Mouse (Mus musculus): ENCODE measurements around the gene Ercc6l2. TPM values are rescaled to one million over a fixed set of nuclear protein-coding genes. Genes with fewer than 3 reads are reported as not detected.

The Ercc6l2 gene
- polyA plus RNA-seq, 1 experiment from 2014 or later, result 25.0 TPM

GRCm38 (mm10) chr13:63936369-63936768 is 121.3 kb downstream of the Ercc6l2 start:
- H3K27me3 ChIP-seq (ENCODE audit: control insufficient read depth, insufficient read depth, low read length), result no peaks in the 10 kb centered on the region
- H3K4me3 ChIP-seq (ENCODE audit: low read depth, low read length), result no peak overlapping the region
- 89% methylated on average over 9 of the region's 9 CpGs for WGBS
- H3K9ac ChIP-seq (ENCODE audit: low read length), result no peak overlapping the region
- DNase-seq (ENCODE audit: low spot score) (no peak), ATAC-seq (ENCODE audit: insufficient read depth, low FRiP score, low TSS enrichment) (no peak)
- no peak overlapping the region for H3K4me2 ChIP-seq (ENCODE audit: low read depth)
- H3K36me3 ChIP-seq (ENCODE audit: control insufficient read depth, insufficient read depth, low read length), result no peaks in the 10 kb centered on the region
- no peaks in the 10 kb centered on the region for H3K4me1 ChIP-seq (ENCODE audit: control insufficient read depth, insufficient read depth, low read length)
- no peak overlapping the region for H3K27ac ChIP-seq (ENCODE audit: low read depth, low read length)
- H3K9me3 ChIP-seq (ENCODE audit: control insufficient read depth, low read length), result no peaks in the 10 kb centered on the region

- no peak overlapping the region for H3K27ac ChIP-seq (ENCODE audit: low read depth, low read length)
- ATAC-seq (ENCODE audit: insufficient read depth, low FRiP score, low TSS enrichment), result no peak
- no peaks in the 10 kb centered on the region for H3K9me3 ChIP-seq (ENCODE audit: control insufficient read depth, low read length)
- no peak for DNase-seq (ENCODE audit: low spot score)
- 92% methylated on average over 1 of the region's 1 CpGs for WGBS
- no peak overlapping the region for H3K4me2 ChIP-seq (ENCODE audit: low read depth)
- H3K27me3 ChIP-seq (ENCODE audit: control insufficient read depth, insufficient read depth, low read length), result no peaks in the 10 kb centered on the region
- H3K4me1 ChIP-seq (ENCODE audit: control insufficient read depth, insufficient read depth, low read length), result peaks cover 3% of the 10 kb centered on the region; the same call in 1 of the 2 replicates
- no peak overlapping the region for H3K9ac ChIP-seq (ENCODE audit: low read length)
- no peaks in the 10 kb centered on the region for H3K36me3 ChIP-seq (ENCODE audit: control insufficient read depth, insufficient read depth, low read length)
- no peak overlapping the region for H3K4me3 ChIP-seq (ENCODE audit: low read depth, low read length)
Observed at GRCm38 (mm10) chr13:63940257-63940656, 125.2 kb downstream of the Ercc6l2 start.

GRCm38 (mm10) chr13:63941170-63941569 is 126.1 kb downstream of the Ercc6l2 start:
- Histone ChIP-seq H3K36me3 (ENCODE audit: control insufficient read depth, insufficient read depth, low read length) (no peaks in the 10 kb centered on the region), H3K4me3 (ENCODE audit: low read depth, low read length) (no peak overlapping the region), H3K4me2 (ENCODE audit: low read depth) (no peak overlapping the region), H3K27ac (ENCODE audit: low read depth, low read length) (no peak overlapping the region), H3K4me1 (ENCODE audit: control insufficient read depth, insufficient read depth, low read length) (peaks cover 3% of the 10 kb centered on the region; the same call in 1 of the 2 replicates), H3K9ac (ENCODE audit: low read length) (no peak overlapping the region), H3K27me3 (ENCODE audit: control insufficient read depth, insufficient read depth, low read length) (no peaks in the 10 kb centered on the region), H3K9me3 (ENCODE audit: control insufficient read depth, low read length) (no peaks in the 10 kb centered on the region)
- ATAC-seq (ENCODE audit: insufficient read depth, low FRiP score, low TSS enrichment), result no peak
- DNase-seq (ENCODE audit: low spot score), result no peak
- 94% methylated on average over 4 of the region's 4 CpGs for WGBS

- ATAC-seq (ENCODE audit: insufficient read depth, low FRiP score, low TSS enrichment) (no peak), DNase-seq (ENCODE audit: low spot score) (no peak)
Observed at GRCm38 (mm10) chr13:63943605-63944004, 128.6 kb downstream of the Ercc6l2 start.

GRCm38 (mm10) chr13:63944344-63945021 is 129.4 kb downstream of the Ercc6l2 start:
- 0 out of 2 replicates have a peak, but pooled peaks cover 3% of the 10 kb centered on the region for H3K27me3 ChIP-seq (ENCODE audit: control insufficient read depth, insufficient read depth, low read length)
- ATAC-seq (ENCODE audit: insufficient read depth, low FRiP score, low TSS enrichment) (0 out of 2 replicates have a peak, but pooled peaks have one; percentile 45), DNase-seq (ENCODE audit: low spot score) (no peak)
- no peaks in the 10 kb centered on the region for H3K36me3 ChIP-seq (ENCODE audit: control insufficient read depth, insufficient read depth, low read length)
- peaks cover 3% of the 10 kb centered on the region; the same call in 1 of the 2 replicates for H3K4me1 ChIP-seq (ENCODE audit: control insufficient read depth, insufficient read depth, low read length)
- 33% methylated on average over 13 of the region's 13 CpGs for WGBS
- no peaks in the 10 kb centered on the region for H3K9me3 ChIP-seq (ENCODE audit: control insufficient read depth, low read length)
- H3K27ac ChIP-seq (ENCODE audit: low read depth, low read length), result no peak overlapping the region
- no peak overlapping the region for H3K4me3 ChIP-seq (ENCODE audit: low read depth, low read length)
- H3K9ac ChIP-seq (ENCODE audit: low read length), result no peak overlapping the region
- H3K4me2 ChIP-seq (ENCODE audit: low read depth), result no peak overlapping the region

More at GRCm38 (mm10) chr13:63943605-63944004, 128.6 kb downstream of the Ercc6l2 start:
- Histone ChIP-seq H3K9ac (ENCODE audit: low read length) (no peak overlapping the region), H3K27ac (ENCODE audit: low read depth, low read length) (no peak overlapping the region), H3K36me3 (ENCODE audit: control insufficient read depth, insufficient read depth, low read length) (no peaks in the 10 kb centered on the region), H3K4me1 (ENCODE audit: control insufficient read depth, insufficient read depth, low read length) (peaks cover 3% of the 10 kb centered on the region; the same call in 1 of the 2 replicates), H3K4me2 (ENCODE audit: low read depth) (no peak overlapping the region), H3K9me3 (ENCODE audit: control insufficient read depth, low read length) (no peaks in the 10 kb centered on the region), H3K27me3 (ENCODE audit: control insufficient read depth, insufficient read depth, low read length) (0 out of 2 replicates have a peak, but pooled peaks cover 3% of the 10 kb centered on the region), H3K4me3 (ENCODE audit: low read depth, low read length) (no peak overlapping the region)
- 87% methylated on average over 7 of the region's 7 CpGs for WGBS

Other genes with a start within 250 kb of the Ercc6l2 start
- 22.8 and 24.2 TPM in 2 replicates for gene Ptch1, start 241.6 kb upstream of the Ercc6l2 start, polyA plus RNA-seq (2014; fragmentation: Nextera tagmentation; extraction: Ambion mirVana)